Mouse (Mus musculus) thymus, adult 2 months (tissue): ENCODE data around the gene St3gal2.

Experiments used
- CTCF ChIP-seq: fragments of 200-500 bp; IDR thresholded peaks from 2 replicates; pipeline ENCODE4 v1.5.1; 2012; ENCODE audit warnings: mild to moderate bottlenecking, control low read depth, low read length, moderate library complexity, borderline replicate concordance; ENCODE audit not compliant: control insufficient read depth, poor library complexity, insufficient read depth; ENCODE audit errors: extremely low read depth
- POLR2A ChIP-seq: fragments of 200-500 bp; IDR thresholded peaks from 2 replicates; pipeline ENCODE4 v1.6.1; 2012; ENCODE audit warnings: mild to moderate bottlenecking, low read length, control low read depth, moderate library complexity; ENCODE audit not compliant: control insufficient read depth, poor library complexity, insufficient read depth; ENCODE audit errors: extremely low read depth

DNA sequence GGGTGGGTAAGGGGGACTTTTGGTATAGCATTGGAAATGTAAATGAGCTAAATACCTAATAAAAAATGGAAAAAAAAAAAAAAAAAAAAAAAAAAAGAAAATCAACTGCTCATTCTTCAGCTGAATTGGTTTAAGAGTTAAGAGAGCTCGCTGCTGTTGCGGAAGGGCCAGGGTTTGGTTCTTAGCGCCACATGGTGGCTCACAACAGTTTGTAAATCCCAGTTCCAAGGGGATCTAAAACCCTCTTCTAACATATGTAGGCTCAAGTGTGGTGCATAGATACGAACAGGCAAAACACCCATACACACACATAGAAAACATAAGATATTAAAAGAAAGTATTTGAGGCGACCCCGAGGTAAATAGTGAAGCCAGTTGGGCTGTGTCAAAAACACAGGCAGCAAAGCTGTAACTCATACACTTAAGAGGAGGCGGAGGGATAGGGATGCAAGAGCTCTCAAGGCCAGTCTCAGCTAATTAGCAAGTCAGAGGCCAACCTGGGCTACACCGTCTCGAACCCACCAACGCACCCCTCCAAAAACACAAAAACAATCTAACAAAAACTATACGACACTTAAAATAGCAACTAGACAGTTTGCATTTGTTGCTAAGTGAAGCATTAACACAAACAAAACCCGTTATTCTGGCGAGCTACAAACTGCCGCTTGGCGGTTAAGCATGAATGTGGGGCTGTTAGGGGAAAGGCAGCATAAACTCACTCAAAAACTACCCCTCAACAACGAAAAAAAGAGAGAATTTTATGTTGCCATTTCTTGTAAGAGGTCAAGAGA lies 77.1 kb downstream of the St3gal2 start:
- TF ChIP-seq POLR2A (no peak), CTCF (no peak)
